ENCODE assay signal across 26 mouse cellular contexts in the genomic region with DNA sequence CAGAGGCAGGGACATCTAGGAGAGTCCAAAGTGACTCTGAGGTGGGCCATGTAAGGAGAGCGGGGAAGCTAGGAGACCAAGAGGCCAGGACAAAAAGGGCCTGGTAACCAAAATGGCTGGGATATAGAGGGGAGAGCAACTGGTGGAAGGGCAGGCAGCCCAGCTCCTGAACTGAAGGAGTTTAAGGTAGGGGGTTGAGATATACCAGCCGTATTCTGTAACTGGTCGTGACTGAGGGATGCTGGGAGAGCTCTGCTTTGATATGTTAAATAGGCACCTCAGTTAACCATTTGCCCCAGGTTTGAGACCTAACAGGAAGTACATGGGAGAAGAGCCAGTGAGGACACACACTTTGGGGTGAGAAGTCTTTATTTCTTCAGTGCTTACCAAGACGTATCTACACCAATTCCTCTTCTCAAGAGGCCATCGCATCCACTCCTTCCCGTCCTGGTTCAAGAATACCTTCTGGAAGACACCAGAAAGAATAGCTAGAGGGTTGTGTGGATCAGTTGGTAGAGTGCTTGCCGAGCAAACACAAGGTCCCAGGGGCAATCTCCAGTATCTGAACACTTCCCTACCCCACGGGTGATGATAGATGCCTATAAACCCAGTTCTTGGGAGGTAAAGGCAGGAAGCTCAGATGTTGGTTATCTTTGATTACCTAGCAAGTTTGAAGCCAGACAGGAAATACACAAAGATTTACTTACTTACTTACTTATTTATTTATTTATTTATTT. TPM values are rescaled to one million over a fixed set of nuclear protein-coding genes. Genes with fewer than 3 reads are reported as not detected.
DNase-seq lines count a peak whose midpoint lies in the region; ATAC-seq and TF ChIP-seq lines count a peak whose summit lies in the region.
"Had no signal": no experiment of that assay in that cellular context is flagged by ENCODE, and none has a peak within 500 bp of the region (broad histone marks: within the 10 kb centered on the region; RNA-seq: fewer than 3 reads in every experiment).

No protein-coding gene starts in this region.

- 44% methylated on average over 8 of the region's 8 CpGs for WGBS in heart, embryonic 12.5 days
- WGBS in heart, adult 2 months: 48% methylated on average over 8 of the region's 8 CpGs

- no peak overlapping the region for H3K27ac ChIP-seq in heart, embryonic 12.5 days (ENCODE audit: poor library complexity, severe bottlenecking)
- no peak overlapping the region; the same call in 1 of the 2 replicates for H3K27ac ChIP-seq in heart, adult 2 months
- H3K27ac ChIP-seq in layer of hippocampus, adult 2 months: peak overlapping the region; percentile 68; the same call in 1 of the 2 replicates
- peak overlapping the region; percentile 70 for H3K27ac ChIP-seq in ES-Bruce4 (ENCODE audit: insufficient read depth, low read length)
- H3K27ac ChIP-seq: hindbrain, embryonic 12.5 days; kidney, embryonic 15.5 days; liver, embryonic 14.5 days; lung, embryonic 15.5 days; macrophage; stomach, embryonic 15.5 days had no signal

- TF ChIP-seq POLR2A in heart, adult 2 months (IDR thresholded peaks at IDR 0.05; ENCODE audit: insufficient read depth, low read depth, low read length): no peak
- TF ChIP-seq POLR2A in ES-Bruce4 (IDR thresholded peaks at IDR 0.05; ENCODE audit: insufficient read depth, low read length): no peak

- no peak for DNase-seq in heart, adult 2 months
- no peak for DNase-seq in layer of hippocampus, adult 2 months (ENCODE audit: low spot score in 2 of 2)
- DNase-seq in layer of hippocampus, postnatal 14 days (ENCODE audit: low spot score in 2 of 2): no peak
- DNase-seq in ZHBTc4 (ENCODE audit: low read depth, low spot score): peak; percentile 64
- no peak for DNase-seq in right cerebral cortex, postnatal 4 days
- DNase-seq: adrenal gland, postnatal 25 days; cerebellum, adult 8-10 months; kidney, adult 11 months; thymus, postnatal 25 days had no signal

- H3K9me3 ChIP-seq in heart, embryonic 12.5 days (replicated peaks): no peaks in the 10 kb centered on the region
- no peaks in the 10 kb centered on the region for H3K9me3 ChIP-seq in ES-Bruce4 (replicated peaks; ENCODE audit: control insufficient read depth, insufficient read depth, low read length, poor library complexity, severe bottlenecking)
- H3K9me3 ChIP-seq: hindbrain, embryonic 12.5 days; kidney, embryonic 15.5 days; lung, embryonic 15.5 days; stomach, embryonic 15.5 days had no signal

- ATAC-seq in heart, embryonic 12.5 days (ENCODE audit: insufficient number of reproducible peaks, low FRiP score): no peak

- intact Hi-C loops in heart, adult 2 months (cut with DNase I): loop anchor here (2.0 to 5.0 kb wide), 2 partner anchors 28 to 39 kb away; no protein-coding TSS in a partner anchor

- peaks cover 39% of the 10 kb centered on the region for H3K36me3 ChIP-seq in heart, embryonic 12.5 days
- peaks cover 38% of the 10 kb centered on the region for H3K36me3 ChIP-seq in heart, adult 2 months (ENCODE audit: control insufficient read depth, insufficient read depth, low read length)
- peaks cover 29% of the 10 kb centered on the region for H3K36me3 ChIP-seq in ES-Bruce4 (ENCODE audit: control insufficient read depth, insufficient read depth, low read length, poor library complexity, severe bottlenecking)

- H3K4me3 ChIP-seq in heart, embryonic 12.5 days: no peak overlapping the region
- no peak overlapping the region for H3K4me3 ChIP-seq in heart, adult 2 months
- no peak overlapping the region for H3K4me3 ChIP-seq in layer of hippocampus, adult 2 months
- no peak overlapping the region for H3K4me3 ChIP-seq in ES-Bruce4 (ENCODE audit: low read depth, low read length)

- peak overlapping the region; percentile 74; the same call in 1 of the 2 replicates for H3K4me2 ChIP-seq in heart, embryonic 12.5 days

- no peak overlapping the region for H3K9ac ChIP-seq in heart, embryonic 12.5 days
- H3K9ac ChIP-seq in heart, adult 2 months (ENCODE audit: low read depth, low read length): no peak overlapping the region
- H3K9ac ChIP-seq in ES-Bruce4 (ENCODE audit: low read depth, poor library complexity, severe bottlenecking): 0 out of 2 replicates have a peak overlapping the region, but pooled peaks have one; percentile 32
- H3K9ac ChIP-seq: hindbrain, embryonic 12.5 days; kidney, embryonic 15.5 days; liver, embryonic 14.5 days; stomach, embryonic 15.5 days had no signal

- TF ChIP-seq EP300 in heart, adult 2 months (IDR thresholded peaks at IDR 0.05; ENCODE audit: insufficient read depth, low read depth, low read length): no peak
- TF ChIP-seq EP300 in ES-Bruce4 (IDR thresholded peaks at IDR 0.05; ENCODE audit: insufficient read depth, low read depth, low read length): no peak

- peaks cover 71% of the 10 kb centered on the region for H3K4me1 ChIP-seq in heart, embryonic 12.5 days (replicated peaks)
- peaks cover 26% of the 10 kb centered on the region for H3K4me1 ChIP-seq in heart, adult 2 months (ENCODE audit: control insufficient read depth, insufficient read depth, low read length)
- H3K4me1 ChIP-seq in ES-Bruce4 (ENCODE audit: control insufficient read depth, insufficient read depth, low read length): peaks cover 2% of the 10 kb centered on the region

- peaks cover 22% of the 10 kb centered on the region for H3K27me3 ChIP-seq in heart, embryonic 12.5 days (replicated peaks)
- H3K27me3 ChIP-seq in heart, adult 2 months (ENCODE audit: control insufficient read depth, insufficient read depth, low read length): peaks cover 3% of the 10 kb centered on the region; the same call in 1 of the 2 replicates
- no peaks in the 10 kb centered on the region for H3K27me3 ChIP-seq in ES-Bruce4 (ENCODE audit: control insufficient read depth, insufficient read depth, low read length, poor library complexity, severe bottlenecking)

- peaks cover 6% of the 10 kb centered on the region for H3K79me2 ChIP-seq in heart, adult 2 months (replicated peaks; ENCODE audit: control insufficient read depth, insufficient read depth, low read length)

- TF ChIP-seq CTCF in heart, adult 2 months (IDR thresholded peaks at IDR 0.05): no peak
- no peak for TF ChIP-seq CTCF in layer of hippocampus, adult 2 months (conservative IDR thresholded peaks at IDR 0.05)
- no peak for TF ChIP-seq CTCF in ES-Bruce4 (IDR thresholded peaks at IDR 0.05; ENCODE audit: low read depth, low read length)

RNA-seq across cellular contexts. Expression of gene Prkcg, which starts 12.1 kb away (rescaled TPM):
- 0.14 and 0.19 TPM in 2 replicates for polyA plus RNA-seq in heart, embryonic 12.5 days (2016; fragmentation: Nextera tagmentation; extraction: Ambion mirVana)
- total RNA-seq in heart, adult 2 months (2021): 1 to 10 TPM in 1 of 2 experiments, under 1 TPM in 1; 0.89 to 3.0 TPM
- polyA plus RNA-seq in heart, adult 2 months (2012; rRNA removed): 4.5 and 4.7 TPM in 2 replicates
- 100 to 1,000 TPM; 518 to 547 TPM for total RNA-seq in layer of hippocampus, adult 2 months (2021)
- total RNA-seq in layer of hippocampus, postnatal 14 days (2021): 100 to 1,000 TPM; 591 TPM
- 3.0 and 3.4 TPM in 2 replicates for polyA plus RNA-seq in ES-Bruce4 (2011; ENCODE audit: insufficient read depth, insufficient read length, low read depth, missing spikeins)

RNA-seq across cellular contexts. Expression of gene Myadm, which starts 12.2 kb away (rescaled TPM):
- polyA plus RNA-seq in heart, embryonic 12.5 days (2016; fragmentation: Nextera tagmentation; extraction: Ambion mirVana): 186 and 202 TPM in 2 replicates
- 100 to 1,000 TPM; 131 to 139 TPM for total RNA-seq in heart, adult 2 months (2021)
- polyA plus RNA-seq in heart, adult 2 months (2012; rRNA removed): 397 and 685 TPM in 2 replicates
- 10 to 100 TPM; 52.5 to 60.1 TPM for total RNA-seq in layer of hippocampus, adult 2 months (2021)
- total RNA-seq in layer of hippocampus, postnatal 14 days (2021): 100 to 1,000 TPM; 119 TPM
- 214 and 225 TPM in 2 replicates for polyA plus RNA-seq in ES-Bruce4 (2011; ENCODE audit: insufficient read depth, insufficient read length, low read depth, missing spikeins)

RNA-seq across cellular contexts. Expression of gene Cacng7, which starts 31.7 kb away (rescaled TPM):
- polyA plus RNA-seq in heart, embryonic 12.5 days (2016; fragmentation: Nextera tagmentation; extraction: Ambion mirVana): 0.17 and 0.32 TPM in 2 replicates
- 1 to 10 TPM; 4.3 to 5.4 TPM for total RNA-seq in heart, adult 2 months (2021)
- polyA plus RNA-seq in heart, adult 2 months (2012; rRNA removed): 6.7 and 7.7 TPM in 2 replicates
- total RNA-seq in layer of hippocampus, adult 2 months (2021): 100 to 1,000 TPM; 128 to 138 TPM
- total RNA-seq in layer of hippocampus, postnatal 14 days (2021): 100 to 1,000 TPM; 115 to 121 TPM
- 57.6 and 60.5 TPM in 2 replicates for polyA plus RNA-seq in ES-Bruce4 (2011; ENCODE audit: insufficient read depth, insufficient read length, low read depth, missing spikeins)
- total RNA-seq: monocyte, adult 5-6 weeks had no signal
- polyA plus RNA-seq: macrophage had no signal

RNA-seq across cellular contexts. Expression of gene Nlrp12, which starts 51.5 kb away (rescaled TPM):
- not detected in 2 replicates for polyA plus RNA-seq in heart, embryonic 12.5 days (2016; fragmentation: Nextera tagmentation; extraction: Ambion mirVana)
- total RNA-seq in heart, adult 2 months (2021): under 1 TPM in 1 of 2 experiments, not detected in 1; 0.13 TPM
- polyA plus RNA-seq in heart, adult 2 months (2012; rRNA removed): 0.14 TPM in 1 of 2 replicates, not detected in the other
- not detected for total RNA-seq in layer of hippocampus, adult 2 months (2021)
- total RNA-seq in layer of hippocampus, postnatal 14 days (2021): under 1 TPM in 1 of 2 experiments, not detected in 1; 0.16 TPM
- polyA plus RNA-seq in ES-Bruce4 (2011; ENCODE audit: insufficient read depth, insufficient read length, low read depth, missing spikeins): 0.20 TPM in 1 of 2 replicates, not detected in the other
- total RNA-seq: adrenal gland, postnatal 25 days; gastrocnemius, adult 8-10 months; heart, adult 18-20 months; left cerebral cortex, adult 18-20 months; left cerebral cortex, postnatal 36 days had no signal
- polyA plus RNA-seq: brain, embryonic 14.5 days; forebrain, embryonic 14.5 days; hindbrain, embryonic 12.5 days; limb, embryonic 14.5 days; neural tube, embryonic 11.5 days had no signal

Comparison
In these comparisons a context has a peak if more than half of its experiments do, and no peak if none do; other contexts are left out.
1. H3K27ac ChIP-seq: peak in layer of hippocampus, adult 2 months (single experiment) and ES-Bruce4 (single experiment); none in heart, embryonic 12.5 days (single experiment) and heart, adult 2 months (single experiment).
2. RNA of gene Prkcg, which starts 12.1 kb away (total RNA-seq): 591 TPM in layer of hippocampus, postnatal 14 days and 518 to 547 TPM in layer of hippocampus, adult 2 months; 0.89 to 3.0 TPM in heart, adult 2 months; every median in the first group is over 100 times any median in the second.
3. RNA of gene Cacng7, which starts 31.7 kb away (total RNA-seq): 128 to 138 TPM in layer of hippocampus, adult 2 months and 115 to 121 TPM in layer of hippocampus, postnatal 14 days; 4.3 to 5.4 TPM in heart, adult 2 months; every median in the first group is over 10 times any median in the second.